Mouse (Mus musculus): ENCODE measurements around the gene Trim65. TPM values are rescaled to one million over a fixed set of nuclear protein-coding genes. Genes with fewer than 3 reads are reported as not detected.

Trim65 gene
- total RNA-seq, 2 experiments from 2014 or later: 6.2 to 6.6 TPM

GRCm38 (mm10) chr11:116111611-116112203 lies 19.2 kb downstream of the Trim65 start:
- intact Hi-C loops (cut with DNase I): no loop called here

GRCm38 (mm10) chr11:116111067-116111466 lies 19.9 kb downstream of the Trim65 start:
- intact Hi-C loops (cut with DNase I): no loop called here
- DNase-seq (ENCODE audit: extremely low spot score in 1 of 2, low spot score in 2 of 2): no peak

More at GRCm38 (mm10) chr11:116111611-116112203, 19.2 kb downstream of the Trim65 start:
- DNase-seq (ENCODE audit: extremely low spot score in 1 of 2, low spot score in 2 of 2): no peak

DNA sequence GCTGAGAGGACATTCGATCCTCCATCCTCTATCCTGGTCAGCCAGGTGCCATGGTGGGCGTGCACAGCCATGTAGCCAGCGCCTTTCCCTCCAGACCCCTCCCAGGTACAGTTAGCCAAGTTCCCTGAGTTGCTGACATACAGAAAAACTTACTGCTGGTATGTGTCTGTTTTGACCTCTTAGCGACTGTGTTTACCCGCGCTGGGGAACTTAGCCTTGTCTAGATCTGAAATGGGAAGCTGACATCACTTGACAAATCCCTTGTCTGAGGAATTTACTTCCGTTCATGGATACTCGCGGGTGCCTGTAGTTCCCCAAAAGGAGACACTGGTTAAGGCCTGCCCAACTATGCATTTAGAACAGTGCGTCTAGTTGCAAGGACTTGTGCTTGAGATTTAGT lies 20.4 kb downstream of the Trim65 start:
- DNase-seq (ENCODE audit: extremely low spot score in 1 of 2, low spot score in 2 of 2): peak in 1 of 2 experiments; percentile 20
- intact Hi-C loops (cut with DNase I): no loop called here

DNA sequence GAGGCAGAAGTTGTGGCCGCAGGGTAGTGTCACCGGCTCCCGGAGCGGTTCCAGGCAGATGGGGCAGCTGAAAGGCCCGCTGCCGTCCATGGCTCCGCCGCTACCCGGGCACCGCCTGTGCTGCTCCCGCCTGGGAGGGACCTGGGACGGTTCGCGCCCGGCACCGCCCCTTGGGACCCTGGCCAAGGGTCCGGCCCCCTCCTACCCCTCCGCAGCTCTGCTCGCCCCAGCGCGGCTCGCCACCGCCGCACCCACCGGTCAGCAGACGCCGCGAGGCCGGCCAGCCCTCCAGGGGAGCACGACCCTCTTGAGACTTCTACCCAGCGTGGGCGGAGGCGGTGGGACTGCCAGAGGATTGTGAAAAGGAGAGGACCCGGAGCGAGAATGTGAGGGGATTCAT lies 20.8 kb downstream of the Trim65 start:
- intact Hi-C loops (cut with DNase I): no loop called here
- DNase-seq (ENCODE audit: extremely low spot score in 1 of 2, low spot score in 2 of 2): peak in 1 of 2 experiments; percentile 88

DNA sequence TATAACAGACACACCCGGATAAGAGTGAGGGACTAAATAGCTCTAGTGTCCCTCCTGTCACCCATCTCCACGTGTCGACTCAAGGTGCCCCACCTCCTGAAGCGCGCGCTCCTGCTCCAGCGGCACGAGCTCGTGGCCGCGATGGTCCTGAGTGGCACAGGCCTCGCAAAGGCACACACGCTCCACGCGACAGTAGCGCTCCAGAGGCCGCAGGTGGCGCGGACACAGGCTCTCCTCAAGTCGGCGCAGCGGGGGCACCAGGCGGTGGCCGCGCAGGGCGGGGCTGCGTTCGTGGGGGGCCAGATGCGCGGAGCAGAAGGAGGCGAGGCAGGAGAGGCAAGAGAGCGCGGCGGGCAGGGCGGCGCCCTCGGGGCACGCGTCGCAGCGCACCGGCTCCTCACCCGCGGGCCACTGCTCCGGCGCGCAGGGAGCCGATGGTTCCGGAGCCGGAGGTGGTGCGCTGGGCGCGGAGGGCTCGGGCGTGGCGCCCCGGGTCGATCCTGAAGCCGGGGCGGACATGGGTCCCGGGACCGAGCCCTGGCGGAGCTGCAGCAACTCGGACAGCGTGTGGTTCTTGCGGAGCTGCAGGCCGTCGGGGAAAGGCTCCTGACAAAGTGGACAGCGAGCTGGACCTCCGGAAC lies 21.4 kb downstream of the Trim65 start:
- intact Hi-C loops (cut with DNase I): no loop called here
- peak in 1 of 2 experiments; percentile 39 for DNase-seq (ENCODE audit: extremely low spot score in 1 of 2, low spot score in 2 of 2)

- DNase-seq (ENCODE audit: extremely low spot score in 1 of 2, low spot score in 2 of 2): no peak
- intact Hi-C loops (cut with DNase I): no loop called here
Measured at GRCm38 (mm10) chr11:116108464-116109137, 22.3 kb downstream of the Trim65 start.

DNA sequence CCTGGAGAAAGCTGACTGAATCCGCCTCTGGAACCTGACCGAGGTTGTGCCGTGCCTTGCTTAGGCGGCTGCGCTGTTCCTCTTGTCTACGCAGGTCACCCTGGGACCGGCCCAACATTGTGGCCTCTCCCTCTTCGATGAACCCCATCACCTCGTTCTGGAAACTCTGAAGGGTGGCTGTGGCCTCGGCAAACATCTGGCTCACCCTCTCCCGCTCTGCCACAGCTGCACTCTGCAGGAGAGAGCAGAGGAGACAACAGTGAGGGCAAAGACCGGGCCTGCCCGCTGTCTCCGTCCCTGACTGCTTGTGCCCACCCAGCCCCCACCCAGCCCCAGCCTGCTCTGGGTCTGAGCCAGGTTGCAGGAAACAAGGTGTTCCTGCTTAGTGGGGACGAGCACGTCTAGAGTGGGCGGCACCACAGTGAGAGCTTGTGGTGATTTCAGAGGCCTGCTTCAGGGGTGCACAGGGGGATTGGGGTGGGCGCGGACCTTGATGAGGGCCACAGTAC lies 23.1 kb downstream of the Trim65 start:
- intact Hi-C loops (cut with DNase I): no loop called here
- no peak for DNase-seq (ENCODE audit: extremely low spot score in 1 of 2, low spot score in 2 of 2)

DNA sequence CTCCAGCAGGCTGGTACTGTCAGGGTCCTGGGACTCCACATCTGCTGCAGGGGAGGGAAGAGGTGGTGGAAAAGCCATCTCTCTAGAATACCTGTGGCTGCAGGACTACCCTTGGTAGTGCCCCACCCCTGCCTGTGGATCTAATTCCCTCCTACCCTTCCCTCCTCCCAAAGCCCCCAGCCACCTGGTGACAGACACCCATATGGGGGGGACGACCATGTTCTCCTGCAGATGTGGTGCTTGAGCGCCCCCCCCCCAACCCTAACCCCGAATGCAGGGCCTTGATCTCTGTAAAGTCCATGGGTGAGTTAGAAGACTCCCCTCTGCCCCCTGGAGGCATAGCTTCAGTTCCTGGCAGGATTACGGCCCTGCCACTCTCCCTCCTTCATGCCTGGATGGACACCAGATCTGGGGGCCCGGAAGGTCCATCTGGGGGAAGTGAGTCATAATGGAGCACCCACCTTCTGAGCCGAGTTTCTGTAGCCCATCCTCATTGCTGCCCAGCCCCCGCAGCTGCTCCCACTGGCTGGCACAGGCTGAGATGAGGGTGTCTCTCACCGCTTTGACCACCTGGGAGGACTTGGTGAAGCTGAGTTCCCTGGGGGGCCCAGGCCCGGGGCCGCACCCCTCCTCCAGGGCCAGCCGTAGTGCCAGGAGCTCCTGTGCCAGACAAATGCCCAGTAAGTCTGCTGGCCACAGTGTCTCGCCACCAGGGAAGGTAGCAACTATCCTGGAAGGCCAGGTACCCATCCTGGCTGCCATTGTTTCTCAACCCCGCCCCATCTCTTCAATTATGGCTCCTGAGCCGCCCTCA lies 23.8 kb downstream of the Trim65 start:
- DNase-seq (ENCODE audit: extremely low spot score in 1 of 2, low spot score in 2 of 2): no peak
- intact Hi-C loops (cut with DNase I): no loop called here

- intact Hi-C loops (cut with DNase I): no loop called here
- DNase-seq (ENCODE audit: extremely low spot score in 1 of 2, low spot score in 2 of 2): no peak
Measured at GRCm38 (mm10) chr11:116106154-116106962, 24.6 kb downstream of the Trim65 start.

DNA sequence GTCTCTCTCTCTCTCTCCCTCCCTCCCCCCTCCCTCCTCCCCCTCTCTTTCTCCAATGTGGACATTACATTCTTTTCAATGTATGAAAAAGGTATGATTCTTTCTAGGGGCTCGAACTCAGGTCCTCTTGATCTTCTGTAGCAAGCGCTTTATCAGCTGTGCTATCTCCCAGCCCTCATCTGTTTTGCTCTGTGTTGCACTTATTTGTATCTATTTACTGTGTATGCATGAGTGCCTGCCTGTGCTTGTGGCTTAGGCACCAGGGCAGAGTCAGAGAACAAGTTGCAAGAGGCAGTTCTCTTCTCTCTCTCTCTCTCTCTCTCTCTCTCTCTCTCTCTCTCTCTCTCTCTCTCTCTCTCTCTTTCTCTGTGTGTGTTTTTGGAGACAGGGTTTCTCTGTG lies 25.9 kb downstream of the Trim65 start:
- intact Hi-C loops (cut with DNase I): no loop called here

DNA sequence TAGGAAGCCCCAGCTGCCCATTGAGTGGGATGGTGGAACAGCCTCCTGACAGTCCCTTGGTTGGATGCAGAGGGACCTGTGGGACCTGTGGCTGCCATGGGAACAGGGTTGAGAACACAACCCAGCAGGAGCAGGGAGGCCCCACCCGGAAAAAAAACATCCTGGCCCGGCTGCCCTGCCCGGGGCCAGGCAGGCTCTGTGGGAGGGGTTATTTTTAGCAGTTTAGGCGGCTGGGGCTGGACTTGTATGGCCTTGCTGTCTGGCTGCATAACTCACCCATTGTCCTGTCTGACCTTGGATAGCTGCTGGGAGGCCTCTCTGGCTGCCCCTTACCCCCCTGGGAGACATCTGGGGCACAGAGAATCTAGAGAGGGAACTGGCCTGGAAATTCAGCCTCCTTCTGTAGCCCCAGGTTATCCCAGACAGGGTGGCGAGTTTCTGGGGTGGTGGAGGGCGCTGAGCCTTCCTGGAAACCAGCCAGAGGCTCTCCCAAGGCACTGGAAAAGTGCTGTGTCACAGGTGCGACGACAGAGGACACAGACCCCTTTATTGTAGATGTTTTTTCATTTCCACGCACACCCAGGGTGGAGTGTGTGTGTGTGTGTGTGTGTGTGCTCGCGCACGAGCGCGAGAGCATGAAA lies 26.8 kb downstream of the Trim65 start:
- DNase-seq (ENCODE audit: extremely low spot score in 1 of 2, low spot score in 2 of 2): peak in 1 of 2 experiments; percentile 87
- intact Hi-C loops (cut with DNase I): no loop called here

More for the DNA sequence above, 25.9 kb downstream of the Trim65 start:
- DNase-seq (ENCODE audit: extremely low spot score in 1 of 2, low spot score in 2 of 2): no peak

DNA sequence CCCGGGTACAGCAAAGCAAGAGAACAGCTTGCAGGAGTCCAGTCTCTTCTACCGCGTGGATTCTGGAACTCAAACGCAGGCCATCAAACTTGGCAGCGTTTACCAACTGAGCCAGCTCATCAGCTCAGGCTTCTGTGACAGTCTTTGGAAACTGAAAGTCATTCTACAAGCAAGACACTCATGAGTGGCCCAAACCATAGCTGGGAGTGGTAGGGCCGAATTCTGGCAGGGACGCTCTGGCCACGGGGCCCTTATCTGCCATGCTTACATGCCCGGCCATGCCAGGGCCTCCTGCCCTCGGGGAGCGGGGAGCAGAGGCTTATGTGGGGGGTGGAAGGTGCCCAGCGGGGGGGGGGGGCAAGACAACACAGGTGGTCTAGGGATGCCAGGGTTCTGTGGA lies 27.4 kb downstream of the Trim65 start:
- no peak for DNase-seq (ENCODE audit: extremely low spot score in 1 of 2, low spot score in 2 of 2)
- intact Hi-C loops (cut with DNase I): no loop called here

DNA sequence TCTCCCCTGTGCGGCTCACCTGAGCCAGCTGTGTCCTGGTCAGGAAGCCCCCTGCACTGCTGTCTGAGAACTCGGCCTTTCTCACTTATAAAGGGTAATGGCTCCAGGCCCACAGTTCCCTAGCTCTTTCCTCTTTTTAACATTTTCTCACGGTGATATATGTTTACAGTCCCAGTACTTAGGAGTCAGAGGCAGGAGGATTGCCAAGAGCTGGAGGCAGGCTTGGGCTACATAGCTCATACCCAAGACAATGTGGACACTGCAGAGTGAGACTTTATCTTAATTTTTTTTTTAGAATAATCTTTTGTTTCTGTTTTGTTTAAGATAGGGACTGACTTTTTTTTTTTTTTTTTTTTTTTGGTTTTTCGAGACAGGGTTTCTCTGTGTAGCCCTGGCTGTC lies 28.5 kb downstream of the Trim65 start:
- intact Hi-C loops (cut with DNase I): no loop called here
- no peak for DNase-seq (ENCODE audit: extremely low spot score in 1 of 2, low spot score in 2 of 2)

DNA sequence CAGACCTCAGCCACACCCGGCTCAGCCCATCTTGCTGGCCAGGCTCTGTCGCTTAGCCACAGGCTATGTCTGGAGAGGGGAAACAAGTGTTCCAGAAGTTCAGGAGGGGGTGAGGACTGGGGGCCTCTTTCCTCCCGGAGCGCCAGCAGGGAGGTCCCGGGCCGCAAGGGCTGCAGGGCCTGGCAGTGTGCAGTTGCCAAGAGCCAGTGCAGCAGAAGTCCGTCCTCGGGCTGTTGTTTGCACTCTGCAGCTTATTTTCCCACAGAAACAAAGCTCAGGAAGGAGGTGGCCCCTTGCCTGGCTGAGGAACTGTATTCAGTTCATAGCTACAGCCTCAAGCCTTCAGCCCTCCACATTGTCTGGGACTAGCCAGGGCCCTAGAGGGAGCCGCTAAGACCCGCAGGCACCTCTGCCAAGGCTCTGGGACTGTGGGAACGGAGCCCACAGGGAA lies 29.0 kb downstream of the Trim65 start:
- intact Hi-C loops (cut with DNase I): no loop called here
- peak; percentile 39 to 82 for DNase-seq (ENCODE audit: extremely low spot score in 1 of 2, low spot score in 2 of 2)

DNA sequence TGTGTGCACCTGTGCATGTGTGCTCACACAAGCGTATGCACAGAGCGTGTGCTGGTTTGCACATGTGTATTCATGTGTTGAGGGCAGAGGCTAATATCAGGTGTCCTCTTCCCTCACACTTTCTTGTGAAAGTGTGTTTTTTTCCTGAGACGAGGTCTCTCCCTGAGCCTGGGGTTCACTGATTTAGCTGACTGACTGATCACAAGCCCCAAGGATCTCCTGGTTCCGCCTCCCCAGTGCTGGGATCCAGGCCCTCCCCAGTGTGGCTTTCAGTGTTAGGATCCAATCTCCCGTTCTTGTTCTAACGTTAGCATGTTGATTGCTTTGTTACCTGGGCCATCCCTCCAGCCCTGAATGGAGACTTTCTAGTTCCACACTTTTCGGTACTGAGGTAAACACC lies 30.1 kb downstream of the Trim65 start:
- no peak for DNase-seq (ENCODE audit: extremely low spot score in 1 of 2, low spot score in 2 of 2)
- intact Hi-C loops (cut with DNase I): no loop called here

DNA sequence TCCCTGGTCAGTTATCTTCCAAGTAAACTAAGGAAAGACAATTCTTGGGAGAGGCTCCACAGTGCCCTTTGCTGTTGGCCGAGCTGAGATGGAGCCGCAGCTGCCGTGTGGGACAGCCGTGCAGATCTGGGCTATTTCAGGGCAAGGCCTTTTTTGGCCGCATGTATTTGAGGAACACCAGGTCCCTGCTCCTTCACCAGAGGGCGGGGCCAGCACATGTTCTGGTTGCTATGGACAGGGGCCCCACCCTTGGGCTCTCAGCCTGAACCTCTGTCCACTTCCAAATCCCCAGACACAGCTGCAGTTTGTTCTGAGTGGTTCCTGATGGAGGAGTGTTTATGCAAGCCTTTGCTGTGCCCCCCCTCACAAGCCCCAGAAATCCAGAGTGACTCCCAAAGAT lies 30.5 kb downstream of the Trim65 start:
- DNase-seq (ENCODE audit: extremely low spot score in 1 of 2, low spot score in 2 of 2): no peak
- intact Hi-C loops (cut with DNase I): no loop called here

DNA sequence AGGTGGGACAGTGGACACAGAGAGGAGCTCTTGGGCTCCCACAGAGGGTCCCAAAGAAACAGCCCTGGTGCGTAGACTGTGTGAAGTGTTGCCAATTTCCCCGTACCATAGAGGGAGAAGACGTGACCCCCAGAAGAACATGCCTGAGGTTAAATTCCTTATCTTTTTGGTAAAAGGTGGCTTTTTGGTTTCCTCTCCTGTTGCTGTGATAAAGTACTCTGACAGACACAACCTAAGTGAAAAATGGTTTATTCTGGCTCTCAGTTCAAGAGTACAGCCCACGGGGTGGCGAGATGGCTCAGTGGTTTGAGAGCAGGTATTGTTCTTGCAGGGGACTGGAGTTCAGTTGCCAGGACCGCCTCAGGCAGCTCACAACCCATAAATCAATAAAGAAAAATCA lies 31.5 kb downstream of the Trim65 start:
- DNase-seq (ENCODE audit: extremely low spot score in 1 of 2, low spot score in 2 of 2): no peak
- intact Hi-C loops (cut with DNase I): no loop called here
